Mouse (Mus musculus) Patski (cell line): ENCODE measurements around the gene Ggcx. TPM values are rescaled to one million over a fixed set of nuclear protein-coding genes. Genes with fewer than 3 reads are reported as not detected.

Source experiments
- ATAC-seq: fragments of 100-300 bp; one replicate; pipeline ENCODE4 v1.8.0; 2021
- CTCF ChIA-PET: fragments of 350-600 bp; sonication (Branson Sonifier 250); formaldehyde crosslinking; loops from one replicate; lab custom pipeline; 2022; ENCODE audit warnings: inconsistent platforms; lab: Charles Lee
- POLR2A ChIA-PET: fragments of 350-600 bp; sonication (Branson Sonifier 250); formaldehyde crosslinking; loops from one replicate; lab custom pipeline; 2022; ENCODE audit warnings: antibody characterized with exemption, inconsistent platforms; lab: Charles Lee
- DNase-seq: peaks from one replicate; pipeline ENCODE4 v3.0.0-alpha.2; 2011; ENCODE audit warnings: low read depth, low spot score
- H3K27me3 ChIP-seq: fragments of 371-371 bp; one replicate; pipeline ENCODE4 v1.5.1; 2021
- CTCF ChIP-seq: fragments of 100-300 bp; IDR thresholded peaks from one replicate; pipeline ENCODE4 v1.5.1; 2021
- in situ Hi-C: fragments of 300-500 bp; cut with MboI; formaldehyde crosslinking; loops from 3 replicates; pipeline ENCODE4 v1.11.1; 2018; ENCODE audit warnings: low pct_unique_long_range_greater_than_20kb, mixed read lengths
- polyA plus RNA-seq: library from polyadenylated mRNA; unstranded; gene quantifications from one replicate; pipeline ENCODE4 v1.2.3, GENCODE M21; 2021

Gene Ggcx
- polyA plus RNA-seq, 1 experiment from 2014 or later: 36.3 TPM

GRCm38 (mm10) chr6:72386561-72386960 is 27.5 kb upstream of the Ggcx start:
- no peaks in the 10 kb centered on the region for H3K27me3 ChIP-seq
- POLR2A ChIA-PET: no interaction called here
- in situ Hi-C loops: no loop called here
- no peak for DNase-seq
- CTCF ChIA-PET: no interaction called here
- no peak for TF ChIP-seq CTCF
- ATAC-seq: no peak

GRCm38 (mm10) chr6:72387816-72388215 is 26.3 kb upstream of the Ggcx start:
- no peaks in the 10 kb centered on the region for H3K27me3 ChIP-seq
- ChIA-PET POLR2A (interaction anchor here (0.9 kb wide), 1 partner anchor 43 kb away, joined by 3 read pairs; the partner anchor contains the start of gene Usp39), CTCF (no interaction called here)
- in situ Hi-C loops: no loop called here
- no peak for TF ChIP-seq CTCF
- ATAC-seq: no peak
- DNase-seq: no peak

GRCm38 (mm10) chr6:72388266-72388665 is 25.8 kb upstream of the Ggcx start:
- H3K27me3 ChIP-seq: no peaks in the 10 kb centered on the region
- DNase-seq (no peak), ATAC-seq (no peak)
- in situ Hi-C loops: no loop called here
- POLR2A ChIA-PET: interaction anchor here (0.9 kb wide), 1 partner anchor 43 kb away, joined by 3 read pairs; the partner anchor contains the start of gene Usp39
- CTCF ChIA-PET: interaction anchor here (1.5 kb wide), 1 partner anchor 19 kb away, joined by 4 read pairs; no protein-coding TSS in a partner anchor
- no peak for TF ChIP-seq CTCF

GRCm38 (mm10) chr6:72388791-72389329 is 25.2 kb upstream of the Ggcx start:
- H3K27me3 ChIP-seq: no peaks in the 10 kb centered on the region
- CTCF ChIA-PET: interaction anchor here (1.2 to 3.2 kb wide), 5 partner anchors 8 to 35 kb away, joined by 4 to 11 read pairs (median 4); partner anchors contain the start of gene Vamp5
- DNase-seq (no peak), ATAC-seq (no peak)
- in situ Hi-C loops: no loop called here
- POLR2A ChIA-PET: interaction anchor here (1.7 kb wide), 1 partner anchor 10 kb away, joined by 7 read pairs; the partner anchor contains the start of gene Vamp5
- no peak for TF ChIP-seq CTCF

GRCm38 (mm10) chr6:72389471-72389940 is 24.6 kb upstream of the Ggcx start:
- POLR2A ChIA-PET: interaction anchor here (0.8 to 1.7 kb wide), 3 partner anchors 10 to 26 kb away, joined by 3 to 7 read pairs (median 3); partner anchors contain the start of genes Rnf181 and Vamp5
- DNase-seq (no peak), ATAC-seq (peak; percentile 15)
- CTCF ChIA-PET: interaction anchor here (0.9 to 3.2 kb wide), 14 partner anchors 8 to 65 kb away, joined by 3 to 11 read pairs (median 4); partner anchors contain the start of genes Tmem150a and Vamp5
- in situ Hi-C loops: no loop called here
- H3K27me3 ChIP-seq: no peaks in the 10 kb centered on the region
- TF ChIP-seq CTCF: no peak

GRCm38 (mm10) chr6:72389941-72390771 is 24.0 kb upstream of the Ggcx start, which contains the start of gene Vamp8:
TSS of gene Vamp8 (minus strand) at chr6:72390703.
- in situ Hi-C loops: no loop called here
- no peak for TF ChIP-seq CTCF
- ChIA-PET CTCF (interaction anchor here (0.9 to 3.2 kb wide), 14 partner anchors 8 to 65 kb away, joined by 3 to 11 read pairs (median 4); partner anchors contain the start of genes Tmem150a and Vamp5), POLR2A (interaction anchor here (0.5 to 1.7 kb wide), 5 partner anchors 11 to 64 kb away, joined by 3 to 7 read pairs (median 3); partner anchors contain the start of genes Rnf181 and Vamp5)
- no peaks in the 10 kb centered on the region for H3K27me3 ChIP-seq
- DNase-seq (no peak), ATAC-seq (peak; percentile 68)

- DNase-seq: no peak
- no peak for TF ChIP-seq CTCF
- no peaks in the 10 kb centered on the region for H3K27me3 ChIP-seq
- in situ Hi-C loops: no loop called here
- no peak for ATAC-seq
- CTCF ChIA-PET: interaction anchor here (0.8 to 3.2 kb wide), 11 partner anchors 9 to 66 kb away, joined by 3 to 11 read pairs (median 5); partner anchors contain the start of genes Tmem150a and Vamp5
- POLR2A ChIA-PET: interaction anchor here (1.1 to 1.2 kb wide), 2 partner anchors 20 to 27 kb away, joined by 3 to 4 read pairs; no protein-coding TSS in a partner anchor
These were observed 23.1 kb upstream of the Ggcx start for GRCm38 (mm10) chr6:72390795-72391521.

- POLR2A ChIA-PET: no interaction called here
- DNase-seq (no peak), ATAC-seq (no peak)
- CTCF ChIA-PET: interaction anchor here (1.3 kb wide), 1 partner anchor 10 kb away, joined by 4 read pairs; no protein-coding TSS in a partner anchor
- TF ChIP-seq CTCF: no peak
- in situ Hi-C loops: no loop called here
- H3K27me3 ChIP-seq: no peaks in the 10 kb centered on the region
These were observed 21.8 kb upstream of the Ggcx start for GRCm38 (mm10) chr6:72392341-72392740.

- in situ Hi-C loops: no loop called here
- TF ChIP-seq CTCF: no peak
- ChIA-PET POLR2A (no interaction called here), CTCF (interaction anchor here (0.9 to 1.1 kb wide), 3 partner anchors 11 to 16 kb away, joined by 3 read pairs; no protein-coding TSS in a partner anchor)
- no peak for ATAC-seq
- no peak for DNase-seq
- H3K27me3 ChIP-seq: no peaks in the 10 kb centered on the region
These were observed 17.3 kb upstream of the Ggcx start for GRCm38 (mm10) chr6:72396837-72397251.
